Mouse (Mus musculus) leukemia stem cell, adult 10-12 weeks (primary cell): ENCODE data around the gene Abraxas2. TPM values are rescaled to one million over a fixed set of nuclear protein-coding genes. Genes with fewer than 3 reads are reported as not detected.

Experiments
- polyA plus RNA-seq: library from polyadenylated mRNA; stranded (reverse); fragments of >175 nt; gene quantifications from 2 replicates; pipeline ENCODE4 v1.2.3, GENCODE M21; 2012; ENCODE audit warnings: low replicate concordance

Abraxas2 gene
- polyA plus RNA-seq = 2.8 and 3.0 TPM in 2 replicates

GRCm38 (mm10) chr7:132859042-132859958 lies at the start of gene Abraxas2:
Gene Abraxas2 (plus strand): TSS chr7:132859225.

GRCm38 (mm10) chr7:132813416-132814088 lies 45.5 kb upstream of the Abraxas2 start, which contains the start of gene Fam53b:
Gene Fam53b (minus strand): TSS chr7:132813886.

GRCm38 (mm10) chr7:132852173-132852844 lies 6.7 kb upstream of the Abraxas2 start, which contains the start of gene Eef1akmt2:
Gene Eef1akmt2 (minus strand): TSS chr7:132852673.

GRCm38 (mm10) chr7:132930850-132931559 lies 72.0 kb downstream of the Abraxas2 start, which contains the start of gene Zranb1:
Gene Zranb1 (plus strand): TSS chr7:132931142.

Other genes with a start within 250 kb of the Abraxas2 start
- 1.4 and 6.5 TPM in 2 replicates for gene Lhpp, start 248.6 kb upstream of the Abraxas2 start, polyA plus RNA-seq
- 164 and 175 TPM in 2 replicates for gene Fam53b, start 45.3 kb upstream of the Abraxas2 start, polyA plus RNA-seq
- gene Eef1akmt2, start 6.6 kb upstream of the Abraxas2 start, polyA plus RNA-seq = 3.3 and 13.1 TPM in 2 replicates
- gene Zranb1, start 71.9 kb downstream of the Abraxas2 start, polyA plus RNA-seq = 2.6 and 6.5 TPM in 2 replicates